Mouse (Mus musculus) bone marrow, adult 2 months (tissue): Measurements from ENCODE around the gene Dbp. TPM values are rescaled to one million over a fixed set of nuclear protein-coding genes. Genes with fewer than 3 reads are reported as not detected.

Experiments
- H3K27ac ChIP-seq: fragments of 200-500 bp; 2 replicates; pipeline ENCODE4 v1.5.1; 2012; ENCODE audit warnings: low read depth, mild to moderate bottlenecking, control low read depth, inconsistent platforms, low read length; ENCODE audit not compliant: control insufficient read depth, poor library complexity, insufficient read depth
- H3K4me1 ChIP-seq: fragments of 200-500 bp; 2 replicates; pipeline ENCODE4 v1.6.1; 2011; ENCODE audit warnings: low read length; ENCODE audit not compliant: control insufficient read depth, insufficient read depth
- H3K4me3 ChIP-seq: fragments of 200-500 bp; replicated peaks from 2 replicates; pipeline ENCODE3; 2011; ENCODE audit warnings: mild to moderate bottlenecking, low read depth, low read length, control low read depth; ENCODE audit not compliant: control insufficient read depth
- CTCF ChIP-seq: fragments of 200-500 bp; IDR thresholded peaks from 2 replicates; pipeline ENCODE4 v1.5.1; 2011; ENCODE audit warnings: low read length, control low read depth; ENCODE audit not compliant: control insufficient read depth, insufficient read depth
- POLR2A ChIP-seq: fragments of 200-500 bp; IDR thresholded peaks from 2 replicates; pipeline ENCODE4 v1.6.1; 2011; ENCODE audit warnings: low read depth, mild to moderate bottlenecking, control low read depth, low read length, borderline replicate concordance; ENCODE audit not compliant: control insufficient read depth
- WGBS: fragments of 180-500 bp; shearing (Covaris S2); methylation state at CpG from one replicate; pipeline ENCODE4 v1.1.7; 2018; 5-methylcytosine and 5-hydroxymethylcytosine counted together
- polyA plus RNA-seq: library from polyadenylated mRNA; stranded (reverse); fragments of >200 nt; gene quantifications from 2 replicates; pipeline ENCODE4 v1.2.4, GENCODE M21; 2011; ENCODE audit warnings: low replicate concordance; ENCODE audit not compliant: missing spikeins, insufficient read depth, insufficient read length

Dbp gene
- polyA plus RNA-seq, 1 experiment, result 19.3 TPM

GRCm38 (mm10) chr7:45723301-45723700 is 18.4 kb downstream of the Dbp start:
- Histone ChIP-seq H3K4me3 (no peak overlapping the region), H3K4me1 (no peaks in the 10 kb centered on the region; the same call in 1 of the 2 replicates), H3K27ac (no peak overlapping the region)
- 86% methylated on average over 4 of the region's 4 CpGs for WGBS
- TF ChIP-seq CTCF (no peak), POLR2A (no peak)

DNA sequence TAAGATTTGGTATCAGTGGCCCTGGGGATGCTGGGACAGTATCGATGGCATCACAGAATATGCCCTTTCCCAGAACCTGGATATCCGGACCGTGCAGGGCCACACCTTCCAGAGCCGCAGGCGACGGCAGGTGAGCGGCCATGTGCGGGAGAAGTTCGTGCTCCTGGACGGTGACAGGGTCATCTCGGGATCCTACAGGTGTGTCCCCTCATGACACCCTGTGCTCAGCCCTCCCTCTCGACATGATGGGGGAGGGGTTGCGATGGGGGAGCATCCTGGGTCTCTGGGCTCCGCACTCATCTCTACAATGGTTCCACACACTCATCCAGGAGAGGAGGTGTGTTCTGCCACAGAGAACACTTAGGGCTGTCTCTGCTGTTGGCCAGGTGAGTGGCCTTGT is 18.9 kb downstream of the Dbp start:
- H3K4me1 ChIP-seq, result no peaks in the 10 kb centered on the region
- 88% methylated on average over 14 of the region's 14 CpGs for WGBS
- H3K27ac ChIP-seq, result no peak overlapping the region
- no peak overlapping the region for H3K4me3 ChIP-seq
- TF ChIP-seq POLR2A (no peak), CTCF (no peak)

GRCm38 (mm10) chr7:45725151-45725550 is 20.3 kb downstream of the Dbp start:
- no peak overlapping the region for H3K4me3 ChIP-seq
- TF ChIP-seq POLR2A, result no peak
- no peak for TF ChIP-seq CTCF
- 82% methylated on average over 9 of the region's 9 CpGs for WGBS
- H3K4me1 ChIP-seq, result no peaks in the 10 kb centered on the region
- H3K27ac ChIP-seq, result no peak overlapping the region; the same call in 1 of the 2 replicates

DNA sequence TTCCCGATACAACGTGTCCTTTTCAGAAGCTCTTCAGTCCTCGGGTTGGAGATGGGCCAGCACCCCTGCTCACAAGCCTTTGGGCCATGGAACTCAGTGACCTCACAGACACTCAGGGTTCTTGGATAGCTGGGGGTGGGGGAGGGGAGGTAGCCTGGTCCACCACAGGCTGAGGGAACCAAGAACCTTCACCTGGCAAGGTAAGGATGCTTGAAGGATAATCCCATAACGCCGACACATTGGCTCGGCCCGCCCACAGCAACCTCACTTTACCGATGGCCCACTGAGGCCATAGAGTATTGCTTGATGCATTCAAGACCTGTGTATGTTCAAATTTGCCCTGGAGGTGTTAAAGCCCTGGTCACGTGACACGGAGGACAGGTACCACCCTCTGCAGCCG is 20.8 kb downstream of the Dbp start, which contains the start of gene Spaca4:
Gene Spaca4, minus strand, starts transcription at position 101 of the 400 bp plus-strand sequence.
- Histone ChIP-seq H3K4me1 (no peaks in the 10 kb centered on the region), H3K27ac (no peak within 1 kb of the TSS; the same call in 1 of the 2 replicates), H3K4me3 (no peak within 1 kb of the TSS)
- TF ChIP-seq CTCF, result no peak
- TF ChIP-seq POLR2A, result no peak
- 91% methylated on average over 11 of the region's 11 CpGs for whole genome bisulfite sequencing

DNA sequence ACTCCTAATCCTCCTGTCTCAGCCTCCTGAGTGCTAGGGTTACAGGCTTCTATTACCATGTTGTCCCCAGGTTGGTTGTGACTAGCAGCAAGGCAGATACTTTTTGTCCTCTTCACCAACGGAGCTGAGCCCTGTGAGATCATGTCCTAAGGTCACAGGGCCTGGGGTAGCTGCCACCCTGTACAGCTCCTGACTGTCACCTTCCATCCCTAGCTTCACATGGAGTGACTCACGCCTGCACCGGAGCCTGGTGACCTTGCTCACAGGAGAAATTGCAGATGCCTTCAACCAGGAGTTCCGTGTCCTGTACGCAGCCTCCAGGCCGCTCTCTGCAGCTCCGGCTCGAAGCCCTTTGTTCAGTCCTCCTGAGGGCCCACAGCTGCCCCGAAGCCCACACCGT is 21.5 kb downstream of the Dbp start:
- 92% methylated on average over 10 of the region's 10 CpGs for WGBS
- Histone ChIP-seq H3K27ac (no peak overlapping the region), H3K4me3 (no peak overlapping the region), H3K4me1 (no peaks in the 10 kb centered on the region)
- TF ChIP-seq CTCF (no peak), POLR2A (no peak)

- TF ChIP-seq CTCF, result no peak
- no peak for TF ChIP-seq POLR2A
- 71% methylated on average over 3 of the region's 3 CpGs for WGBS
- Histone ChIP-seq H3K4me1 (no peaks in the 10 kb centered on the region), H3K27ac (no peak overlapping the region), H3K4me3 (no peak overlapping the region)
Observed at GRCm38 (mm10) chr7:45727625-45728024, 22.7 kb downstream of the Dbp start.

DNA sequence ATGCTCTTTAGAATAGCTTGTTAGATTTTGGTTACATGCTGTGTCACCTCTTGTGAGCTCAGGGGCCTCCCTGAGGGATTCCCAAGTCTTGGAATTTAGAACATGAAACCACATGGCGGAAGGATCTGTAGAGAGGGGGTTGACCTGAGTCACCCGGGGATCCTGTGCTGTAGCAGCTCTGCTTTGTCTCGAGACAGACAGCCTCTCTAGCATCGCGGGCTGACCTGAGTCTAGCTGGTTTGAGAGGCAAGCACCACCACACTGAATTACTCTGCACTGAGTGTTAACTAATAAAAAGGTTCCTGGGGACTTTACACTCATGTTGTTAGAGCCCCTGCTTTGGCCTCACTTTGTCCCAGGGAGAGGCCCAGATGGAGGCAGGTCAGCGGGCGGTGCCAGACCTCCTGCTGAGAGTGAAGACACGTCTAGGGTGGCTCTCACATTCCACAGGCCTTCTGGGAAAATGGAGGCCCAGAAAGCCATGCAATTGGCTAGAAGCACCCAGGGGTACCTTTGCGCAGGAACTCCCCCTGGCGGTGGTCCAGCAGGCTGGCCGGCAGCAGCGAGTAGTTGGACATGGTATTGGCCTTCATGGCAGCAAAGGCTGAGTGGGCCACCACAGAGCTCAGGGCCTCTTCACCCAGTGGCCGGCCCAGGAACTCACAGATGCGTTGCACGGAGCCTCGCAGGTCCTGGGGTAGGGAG is 26.0 kb downstream of the Dbp start:
- Histone ChIP-seq H3K27ac (no peak overlapping the region), H3K4me1 (no peaks in the 10 kb centered on the region), H3K4me3 (no peak overlapping the region)
- TF ChIP-seq CTCF (peak; percentile 59), POLR2A (no peak)
- WGBS, result 47% methylated on average over 16 of the region's 16 CpGs

DNA sequence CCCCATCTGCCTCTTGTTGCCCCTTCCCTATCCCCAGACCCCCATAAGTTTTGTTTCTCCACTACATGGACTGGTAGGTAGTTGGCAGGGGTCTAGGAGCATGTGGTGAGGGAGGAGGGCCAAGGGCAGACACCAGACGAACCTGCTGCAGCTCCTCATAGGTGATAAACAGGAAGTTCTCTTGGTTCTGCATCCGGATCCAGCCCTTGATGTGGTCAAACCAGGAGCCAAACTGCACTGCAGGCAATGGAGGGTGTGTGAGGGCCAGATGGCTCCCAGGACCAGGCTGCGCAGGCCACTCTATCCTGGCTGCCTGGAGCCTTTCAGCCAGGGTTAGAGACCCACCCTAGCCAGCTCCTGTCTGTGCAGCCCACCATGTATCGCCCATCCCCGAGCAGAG is 28.6 kb downstream of the Dbp start:
- no peak for TF ChIP-seq POLR2A
- TF ChIP-seq CTCF, result no peak
- whole genome bisulfite sequencing, result 44% methylated on average over 5 of the region's 5 CpGs
- Histone ChIP-seq H3K4me1 (no peaks in the 10 kb centered on the region), H3K4me3 (no peak overlapping the region), H3K27ac (no peak overlapping the region)
